Mouse (Mus musculus) gastrocnemius, adult 2 months (tissue): Measurements from ENCODE around the gene Sult1a1. TPM values are rescaled to one million over a fixed set of nuclear protein-coding genes. Genes with fewer than 3 reads are reported as not detected.
"Not testable (repeated sequence)": the region's sequence is repeated elsewhere in the genome, so short reads cannot be mapped to it uniquely, and the experiment has no call there.

Experiments
- DNase-seq: peaks from one replicate; pipeline ENCODE4 v3.0.0; 2022
- H3K27ac ChIP-seq: fragments of 200-600 bp; 2 replicates; pipeline ENCODE4 v1.8.1; 2022; ENCODE audit warnings: mild to moderate bottlenecking
- H3K4me3 ChIP-seq: fragments of 200-600 bp; 2 replicates; pipeline ENCODE4 v1.8.1; 2022; ENCODE audit warnings: mild to moderate bottlenecking, moderate library complexity
- CTCF ChIP-seq: fragments of 200-600 bp; IDR thresholded peaks from 2 replicates; pipeline ENCODE4 v1.8.1; 2022; ENCODE audit warnings: antibody characterized with exemption, mild to moderate bottlenecking, moderate library complexity
- intact Hi-C: fragments of 180-260 bp; cut with DNase I; formaldehyde crosslinking; loops from one replicate; pipeline ENCODE4 v1.15.1; 2025
- total RNA-seq, 2 experiments: library from RNA; stranded (reverse); gene quantifications; 2 replicates each; pipeline ENCODE4 v1.2.3; 2021

Gene Sult1a1
- total RNA-seq, 2 experiments from 2014 or later: 16.6 to 16.8 TPM

GRCm38 (mm10) chr7:126694441-126695051 lies 18.3 kb upstream of the Sult1a1 start:
- H3K4me3 ChIP-seq: peak overlapping the region; percentile 99
- H3K27ac ChIP-seq: peak overlapping the region; percentile 96
- DNase-seq: no peak
- no peak for TF ChIP-seq CTCF
- intact Hi-C loops: loop anchor here (2.0 to 10.0 kb wide), 2 partner anchors 116 to 190 kb away; partner anchors contain the start of gene Atxn2l

GRCm38 (mm10) chr7:126693781-126694180 lies 17.5 kb upstream of the Sult1a1 start:
- no peak for TF ChIP-seq CTCF
- intact Hi-C loops: loop anchor here (1.0 to 10.0 kb wide), 4 partner anchors 50 to 189 kb away; partner anchors contain the start of gene Atxn2l
- no peak for DNase-seq
- H3K27ac ChIP-seq: peak overlapping the region; percentile 96; the same call in 1 of the 2 replicates
- H3K4me3 ChIP-seq: no peak overlapping the region

- Histone ChIP-seq H3K27ac (no peak overlapping the region), H3K4me3 (no peak overlapping the region)
- intact Hi-C loops: loop anchor here (1.0 to 10.0 kb wide), 3 partner anchors 50 to 188 kb away; partner anchors contain the start of gene Atxn2l
- peak; percentile 95 for TF ChIP-seq CTCF
- DNase-seq: peak; percentile 86
Measured at GRCm38 (mm10) chr7:126693256-126693655, 17.0 kb upstream of the Sult1a1 start.

- intact Hi-C loops: loop anchor here (2.0 to 10.0 kb wide), 2 partner anchors 156 to 188 kb away; partner anchors contain the start of gene Atxn2l
- Histone ChIP-seq H3K4me3 (no peak overlapping the region), H3K27ac (no peak overlapping the region; the same call in 1 of the 2 replicates)
- no peak for TF ChIP-seq CTCF
- DNase-seq: no peak
Measured at GRCm38 (mm10) chr7:126692426-126692825, 16.2 kb upstream of the Sult1a1 start.

GRCm38 (mm10) chr7:126691676-126692075 lies 15.4 kb upstream of the Sult1a1 start:
- no peak for DNase-seq
- Histone ChIP-seq H3K27ac (no peak overlapping the region), H3K4me3 (no peak overlapping the region)
- TF ChIP-seq CTCF: no peak
- intact Hi-C loops: loop anchor here (1.0 to 10.0 kb wide), 3 partner anchors 12 to 187 kb away; partner anchors contain the start of gene Atxn2l

GRCm38 (mm10) chr7:126690737-126691136 lies 14.5 kb upstream of the Sult1a1 start:
- TF ChIP-seq CTCF: no peak

GRCm38 (mm10) chr7:126689021-126689420 lies 12.8 kb upstream of the Sult1a1 start:
- no peak for DNase-seq
- H3K27ac ChIP-seq: no peak overlapping the region
- intact Hi-C loops: no loop called here
- no peak for TF ChIP-seq CTCF
- H3K4me3 ChIP-seq: no peak overlapping the region

More at GRCm38 (mm10) chr7:126690737-126691136, 14.5 kb upstream of the Sult1a1 start:
- DNase-seq: no peak
- no peak overlapping the region for H3K27ac ChIP-seq
- H3K4me3 ChIP-seq: no peak overlapping the region
- intact Hi-C loops: loop anchor here (1.0 to 10.0 kb wide), 2 partner anchors 11 to 186 kb away; partner anchors contain the start of gene Atxn2l

GRCm38 (mm10) chr7:126688156-126688555 lies 11.9 kb upstream of the Sult1a1 start:
- intact Hi-C loops, DNase-seq, H3K4me3 ChIP-seq: not testable (repeated sequence)

GRCm38 (mm10) chr7:126681221-126681620 lies 5.0 kb upstream of the Sult1a1 start:
- no peak for DNase-seq
- no peak for TF ChIP-seq CTCF

More at GRCm38 (mm10) chr7:126688156-126688555, 11.9 kb upstream of the Sult1a1 start:
- not testable (repeated sequence) for H3K27ac ChIP-seq

GRCm38 (mm10) chr7:126679683-126680082 lies 3.5 kb upstream of the Sult1a1 start:
- H3K27ac ChIP-seq: peak overlapping the region; percentile 38; the same call in 1 of the 2 replicates
- no peak for DNase-seq
- TF ChIP-seq CTCF: no peak
- H3K4me3 ChIP-seq: no peak overlapping the region
- intact Hi-C loops: loop anchor here (1.0 kb wide), 1 partner anchor 12 kb away; no protein-coding TSS in a partner anchor

More at GRCm38 (mm10) chr7:126681221-126681620, 5.0 kb upstream of the Sult1a1 start:
- Histone ChIP-seq H3K4me3 (no peak overlapping the region), H3K27ac (no peak overlapping the region)
- intact Hi-C loops: no loop called here

- no peak for TF ChIP-seq CTCF
- Histone ChIP-seq H3K27ac (peak overlapping the region; percentile 38), H3K4me3 (no peak overlapping the region)
- intact Hi-C loops: loop anchor here (1.0 kb wide), 1 partner anchor 13 kb away; no protein-coding TSS in a partner anchor
- no peak for DNase-seq
Measured at GRCm38 (mm10) chr7:126678545-126679341, 2.5 kb upstream of the Sult1a1 start.

- Histone ChIP-seq H3K4me3 (peak overlapping the region; percentile 68), H3K27ac (peak overlapping the region; percentile 90)
- intact Hi-C loops: no loop called here
- no peak for DNase-seq
- TF ChIP-seq CTCF: no peak
Measured at GRCm38 (mm10) chr7:126676631-126677220, 494 bp upstream of the Sult1a1 start.
